Mouse (Mus musculus) lung, postnatal 14 days (tissue): Measurements from ENCODE around the gene BC024063.
A peak's percentile ranks its signal among the peaks of the same experiment; 100 is the strongest.
"Not testable (repeated sequence)": the region's sequence is repeated elsewhere in the genome, so short reads cannot be mapped to it uniquely, and the experiment has no call there.

Experiments
- DNase-seq: peaks from one replicate; pipeline ENCODE4 v3.0.0; 2021

BC024063 gene

DNA sequence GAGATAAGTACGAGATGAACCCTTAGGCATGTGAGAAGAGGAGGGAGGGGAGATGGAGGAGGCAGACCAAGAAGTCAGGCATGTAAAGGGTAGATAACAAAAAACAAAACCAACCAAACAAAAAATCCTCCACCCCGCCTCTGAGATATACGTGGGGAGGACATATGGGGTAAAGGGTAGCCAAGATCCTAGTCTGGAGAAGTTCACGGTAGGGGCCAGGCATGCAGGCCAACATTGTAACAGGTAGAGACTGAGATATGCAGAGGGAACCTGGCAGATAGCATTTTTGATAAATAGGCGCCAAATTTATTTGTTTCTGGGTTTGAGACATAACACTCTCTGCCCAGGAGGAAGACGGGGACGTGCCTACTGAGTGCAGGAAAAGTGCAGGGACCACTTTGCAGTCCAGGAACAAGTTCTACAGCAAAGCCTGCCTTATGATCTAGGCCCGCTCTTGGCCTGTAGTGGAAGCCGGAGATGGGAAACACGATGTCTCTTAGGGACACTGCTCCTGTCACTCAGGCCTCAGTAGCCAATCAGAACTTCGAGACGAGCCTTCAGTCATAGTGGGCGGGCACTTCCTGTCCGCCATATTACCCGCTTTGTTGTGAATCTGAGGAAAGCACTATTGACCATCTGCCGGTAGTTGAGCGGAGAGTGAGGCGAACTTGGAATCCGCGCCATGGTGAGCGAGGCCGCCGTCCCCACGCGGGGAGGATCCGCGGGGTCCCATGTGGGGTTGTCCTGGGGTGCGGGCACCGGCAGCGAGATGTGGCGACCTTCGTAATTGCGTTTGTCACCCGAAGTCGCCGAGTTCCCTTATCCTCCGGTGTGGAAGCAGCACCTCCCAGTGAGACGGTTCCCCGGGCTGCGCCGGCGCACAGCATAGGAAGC, at the start of gene BC024063:
Gene BC024063, plus strand, starts transcription at position 626 of the 894 bp plus-strand sequence.
- DNase-seq: peak; percentile 59

DNA sequence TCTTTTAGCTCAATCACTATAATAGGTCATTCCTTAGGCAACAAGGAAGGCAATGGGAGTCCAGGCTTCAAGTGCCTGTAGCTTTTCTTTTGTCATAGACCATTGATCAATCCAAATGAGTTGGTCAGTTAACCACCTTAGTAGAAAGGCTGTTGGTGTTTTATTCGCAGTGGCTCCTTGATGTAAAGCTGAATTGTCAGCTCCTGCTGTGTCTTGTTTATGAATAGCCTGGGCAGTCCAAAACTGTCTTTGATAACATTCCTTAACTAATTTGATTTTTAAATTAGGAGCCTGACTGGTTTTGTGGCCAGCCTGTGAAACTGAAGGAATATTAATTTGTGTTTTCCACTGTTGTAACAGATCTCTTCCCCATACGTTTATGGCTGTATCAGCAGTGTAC, 41.0 kb upstream of the BC024063 start:
- DNase-seq: no peak

DNA sequence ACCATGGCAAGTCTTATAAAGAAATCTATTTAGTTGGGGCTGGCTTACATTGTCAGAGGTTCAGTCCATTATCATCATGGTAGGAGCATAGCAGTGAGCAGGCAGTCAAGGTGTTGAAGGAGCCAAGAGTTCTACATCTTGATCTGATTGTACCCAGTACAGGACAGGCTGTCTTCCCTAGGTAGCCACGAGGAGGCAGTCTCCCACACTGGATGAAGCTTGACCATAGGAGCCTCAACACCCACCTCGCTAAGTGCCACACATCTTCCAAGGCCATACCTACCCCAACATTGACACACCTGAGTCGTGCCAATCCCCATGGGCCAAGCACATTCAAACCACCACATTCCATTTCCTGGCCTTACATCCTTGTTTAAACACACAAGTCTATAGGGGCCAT, 36.5 kb upstream of the BC024063 start:
- DNase-seq: no peak

GRCm38 (mm10) chr10:82047597-82048459, 35.3 kb upstream of the BC024063 start, which contains the start of gene Zfp873:
Zfp873 (plus strand) TSS chr10:82048123.
- DNase-seq: peak; percentile 93

DNA sequence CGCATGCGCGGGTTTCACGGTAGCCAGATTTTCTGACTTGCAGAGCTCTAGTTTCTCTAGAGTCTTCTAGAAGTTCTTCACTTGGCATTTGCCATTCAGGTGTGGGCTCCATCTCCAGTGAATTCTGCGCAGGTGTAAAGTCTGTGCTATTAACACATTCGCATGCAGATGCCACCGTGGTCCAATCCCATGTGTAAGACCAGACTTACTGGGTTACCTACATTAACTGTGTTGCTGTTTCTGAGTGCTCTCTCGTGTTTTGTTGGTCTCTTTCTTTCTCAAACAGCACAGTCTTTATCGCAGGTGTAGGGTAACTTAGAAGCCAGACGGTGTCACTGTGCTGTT, 34.7 kb upstream of the BC024063 start:
- DNase-seq: not testable (repeated sequence)

- DNase-seq: not testable (repeated sequence)
These were observed 444 bp downstream of the BC024063 start for GRCm38 (mm10) chr10:82083622-82083971.

- DNase-seq: no peak
These were observed 34.1 kb downstream of the BC024063 start for GRCm38 (mm10) chr10:82117206-82117605.

GRCm38 (mm10) chr10:82127850-82128401, 44.8 kb downstream of the BC024063 start, which contains the start of gene AU041133:
AU041133 (plus strand) TSS chr10:82128013.
- peak; percentile 83 for DNase-seq

DNA sequence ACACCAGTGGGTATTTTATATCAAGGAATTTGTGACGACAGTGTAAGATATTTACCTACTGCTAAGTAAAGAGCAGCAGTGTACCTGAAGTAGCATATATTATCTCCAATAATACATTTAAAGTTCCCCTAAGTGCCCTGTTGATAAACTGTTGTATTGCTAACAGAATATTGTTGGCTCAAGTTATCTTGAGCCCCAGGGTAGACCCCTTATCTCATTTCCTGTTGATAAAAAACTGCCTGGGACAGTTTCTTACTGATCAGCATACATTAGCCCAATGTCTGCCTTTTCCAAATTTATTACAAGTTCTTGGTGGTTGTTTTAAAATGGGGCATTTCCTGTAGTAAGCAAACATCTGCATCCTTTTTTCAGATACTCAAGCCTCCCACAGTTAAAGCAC, 62.1 kb downstream of the BC024063 start:
- DNase-seq: no peak

DNA sequence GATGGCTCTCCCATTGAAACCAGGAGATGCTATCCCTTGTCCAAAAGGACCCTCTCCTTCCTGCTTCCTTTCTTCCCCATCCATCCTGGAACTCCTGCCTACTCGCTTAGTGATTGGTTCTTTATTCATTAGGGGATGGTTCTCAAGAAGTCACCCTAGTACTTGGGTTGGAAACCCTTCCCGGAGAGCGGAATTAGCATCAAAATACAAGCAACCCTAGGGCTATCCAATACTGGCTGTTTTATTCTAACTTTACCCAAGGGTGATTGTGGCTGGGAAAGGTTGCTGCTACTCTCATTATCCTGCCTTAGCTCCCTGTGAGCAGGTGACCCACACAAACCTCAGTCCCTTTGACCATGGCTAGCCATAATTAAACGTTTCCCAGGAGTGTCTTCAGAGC, 64.4 kb downstream of the BC024063 start:
- no peak for DNase-seq
